Mouse (Mus musculus): ENCODE results near the gene Sept8.

GRCm38 (mm10) chr11:53491954-53492401, 27.1 kb upstream of the Sept8 start:
- TF ChIP-seq CTCF (IDR thresholded peaks at IDR 0.05; ENCODE audit: low read depth) (no peak), EP300 (IDR thresholded peaks at IDR 0.05; ENCODE audit: low read depth) (no peak)

Data from liver, embryonic 14.5 days (tissue).